Mouse (Mus musculus) G1E (cell line): ENCODE measurements around the gene Gucy2c.

Experiments
- CTCF ChIP-seq: IDR thresholded peaks from 2 replicates; pipeline ENCODE4 v1.5.1; 2012; ENCODE audit warnings: low read depth, low read length, inconsistent platforms, mixed read lengths
- GATA1 ChIP-seq: IDR thresholded peaks from 2 replicates; pipeline ENCODE4 v1.6.1; 2012; ENCODE audit warnings: borderline replicate concordance, low read length, inconsistent platforms, mixed read lengths
- POLR2AphosphoS5 ChIP-seq: IDR thresholded peaks from 2 replicates; pipeline ENCODE4 v1.6.1; 2012; ENCODE audit warnings: low read depth, low read length, inconsistent platforms; ENCODE audit not compliant: insufficient replicate concordance

- TF ChIP-seq CTCF (no peak), POLR2AphosphoS5 (no peak), GATA1 (no peak)
Observed at GRCm38 (mm10) chr6:136807395-136808013, 25.9 kb upstream of the Gucy2c start.
